Mouse (Mus musculus): ENCODE data around the gene Slc25a33. TPM values are rescaled to one million over a fixed set of nuclear protein-coding genes. Genes with fewer than 3 reads are reported as not detected.
A peak's percentile ranks its signal among the peaks of the same experiment; 100 is the strongest.

Slc25a33 gene
- total RNA-seq, 2 experiments from 2014 or later: 27.0 to 45.2 TPM

DNA sequence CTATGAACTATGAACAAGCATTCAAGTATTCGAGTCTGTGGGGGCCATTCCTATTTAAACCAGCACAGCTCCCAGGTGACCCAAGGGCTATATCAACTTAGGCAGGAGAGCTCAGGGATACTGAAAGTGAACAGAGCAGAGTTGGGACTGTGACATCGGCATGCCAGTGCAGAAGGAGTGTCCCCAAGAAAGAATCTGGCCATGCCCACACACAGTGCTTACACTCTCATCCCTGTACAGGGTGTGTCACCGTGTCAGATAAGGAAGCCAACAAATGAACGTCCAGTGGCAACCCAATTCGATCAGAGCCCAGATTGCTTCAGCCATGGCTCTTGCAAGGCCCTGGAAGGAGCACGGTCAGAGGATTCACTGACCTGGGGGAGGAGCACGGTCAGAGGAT, 68.8 kb downstream of the Slc25a33 start:
- DNase-seq: no peak

DNA sequence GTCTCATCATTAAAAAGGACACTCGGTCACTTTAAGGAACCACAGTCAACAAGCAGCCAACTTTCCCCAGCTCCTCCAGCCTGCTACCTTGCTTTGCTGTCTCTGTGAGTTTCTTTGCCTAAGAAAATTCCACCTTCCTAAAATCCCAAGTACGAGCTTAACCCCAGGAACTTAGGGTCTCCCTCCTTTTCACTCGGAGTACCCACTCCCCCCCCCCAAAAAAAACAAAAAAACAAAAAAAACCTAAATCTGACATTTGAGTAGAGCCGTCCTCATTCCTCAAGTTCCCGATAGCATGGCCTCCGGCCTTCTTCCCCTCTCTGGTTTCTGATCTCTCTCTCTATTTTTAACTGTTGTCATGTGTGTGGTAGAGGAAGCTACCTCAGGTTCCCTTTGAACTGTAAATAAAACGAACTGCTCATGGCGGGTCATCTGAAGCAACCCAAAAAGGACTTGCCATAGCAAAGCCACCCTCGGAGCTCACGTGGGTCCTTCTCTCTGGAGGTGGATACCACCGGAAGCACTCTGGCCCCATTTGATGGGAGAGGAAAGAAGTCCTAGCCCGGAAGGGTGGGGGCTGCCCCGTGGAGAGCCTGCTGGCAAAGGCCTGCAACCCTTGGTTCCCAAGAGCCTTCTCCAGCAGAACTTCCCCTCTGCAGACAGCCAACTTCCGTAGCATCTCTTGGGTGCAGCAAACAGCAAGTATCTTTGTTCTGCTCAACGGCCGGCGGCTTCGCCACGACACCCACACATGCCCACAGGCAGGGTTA, 71.7 kb downstream of the Slc25a33 start, which contains the start of gene Pik3cd:
Gene Pik3cd (minus strand): TSS at position 362 of the 770 bp plus-strand sequence.
- peak in 1 of 2 experiments; percentile 58 for DNase-seq
- intact Hi-C loops (cut with DNase I): no loop called here

More for the DNA sequence above, 68.8 kb downstream of the Slc25a33 start:
- intact Hi-C loops (cut with DNase I): no loop called here

DNA sequence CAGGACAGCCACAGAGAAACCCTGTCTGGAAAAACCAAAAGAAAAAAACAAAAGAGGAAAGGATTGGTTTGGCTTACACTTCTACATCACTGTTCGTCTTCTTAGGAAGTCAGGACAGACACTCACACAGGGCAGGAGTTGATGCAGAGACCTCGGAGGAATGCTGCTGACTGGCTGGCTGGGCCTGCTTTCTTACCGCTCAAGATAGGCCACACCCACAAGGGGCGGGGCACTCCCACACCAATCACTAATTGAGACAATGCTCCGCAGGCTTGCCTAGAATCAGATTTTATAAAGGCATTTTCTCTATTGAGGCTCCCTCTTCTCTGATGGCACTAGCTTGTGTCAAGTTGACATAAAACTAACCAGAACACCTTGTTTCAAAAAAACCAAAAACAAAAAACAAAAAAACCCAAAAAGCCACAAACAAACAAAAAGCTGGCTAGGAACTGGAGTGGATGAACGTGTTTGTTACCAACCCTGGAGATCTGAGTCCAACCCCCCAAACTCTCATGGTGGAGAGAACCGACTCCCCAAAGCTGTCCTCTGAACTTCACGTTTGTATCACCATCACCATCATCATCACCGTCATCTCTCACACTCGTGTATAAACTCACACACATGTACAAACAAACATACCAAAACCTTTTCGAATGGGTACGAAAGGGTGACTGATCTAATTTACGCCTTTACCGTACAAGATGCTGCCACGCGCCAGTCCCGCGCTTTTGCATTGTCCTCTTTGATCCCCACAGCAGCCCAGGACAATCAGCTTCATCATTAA, 72.5 kb downstream of the Slc25a33 start:
- peak in 1 of 2 experiments; percentile 65 for DNase-seq
- intact Hi-C loops (cut with DNase I): no loop called here

DNA sequence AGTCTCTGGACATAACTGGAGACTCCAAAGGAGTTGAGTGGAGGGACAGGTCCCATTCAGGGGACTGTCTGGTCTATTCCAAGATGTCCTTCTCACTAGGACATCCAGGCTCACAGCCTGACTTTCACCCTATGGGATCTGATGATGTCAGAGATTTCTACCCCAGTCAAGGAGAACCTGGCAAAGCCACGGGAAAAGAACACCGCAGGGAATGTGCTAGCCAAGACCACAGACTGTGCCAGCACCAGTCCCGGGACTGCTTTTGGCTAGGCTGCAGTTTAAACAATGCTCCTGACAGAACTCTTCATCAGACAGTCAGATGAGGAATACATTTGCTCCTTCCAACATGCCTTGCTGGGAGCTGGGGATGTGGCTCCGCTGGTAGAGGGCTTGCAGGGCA, 74.1 kb downstream of the Slc25a33 start:
- DNase-seq: no peak
- intact Hi-C loops (cut with DNase I): no loop called here

DNA sequence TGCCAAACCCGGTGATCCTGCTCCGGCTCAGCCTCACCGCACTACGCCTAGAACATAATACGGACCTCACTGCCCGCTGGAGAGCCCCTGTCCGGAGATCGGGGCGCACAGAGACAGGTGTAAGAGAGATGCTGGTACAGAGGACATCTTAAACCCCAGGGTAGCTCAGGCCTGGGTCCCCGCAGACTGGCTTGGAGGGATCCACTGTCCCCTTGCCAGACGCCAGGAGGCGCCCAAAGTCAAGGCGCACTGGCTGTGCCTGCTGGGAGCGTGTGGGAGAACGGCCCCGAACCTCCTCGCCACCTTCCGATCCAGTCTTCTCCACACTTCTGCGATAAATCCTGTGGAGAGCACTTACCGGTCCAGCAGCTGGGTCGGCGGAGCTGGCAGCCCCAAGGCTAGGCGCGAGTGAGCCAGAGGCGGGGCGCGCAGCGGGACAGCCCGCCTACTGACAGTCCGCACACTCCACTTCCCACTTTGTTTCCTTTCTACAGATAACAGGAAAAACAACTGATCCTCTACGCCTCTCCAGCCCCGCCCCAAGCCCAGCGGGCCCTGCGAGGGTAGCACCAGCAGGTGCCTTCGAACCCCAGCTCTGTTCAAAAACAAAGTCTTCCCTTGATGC, 75.8 kb downstream of the Slc25a33 start:
- peak; percentile 66 to 77 for DNase-seq
- intact Hi-C loops (cut with DNase I): no loop called here

DNA sequence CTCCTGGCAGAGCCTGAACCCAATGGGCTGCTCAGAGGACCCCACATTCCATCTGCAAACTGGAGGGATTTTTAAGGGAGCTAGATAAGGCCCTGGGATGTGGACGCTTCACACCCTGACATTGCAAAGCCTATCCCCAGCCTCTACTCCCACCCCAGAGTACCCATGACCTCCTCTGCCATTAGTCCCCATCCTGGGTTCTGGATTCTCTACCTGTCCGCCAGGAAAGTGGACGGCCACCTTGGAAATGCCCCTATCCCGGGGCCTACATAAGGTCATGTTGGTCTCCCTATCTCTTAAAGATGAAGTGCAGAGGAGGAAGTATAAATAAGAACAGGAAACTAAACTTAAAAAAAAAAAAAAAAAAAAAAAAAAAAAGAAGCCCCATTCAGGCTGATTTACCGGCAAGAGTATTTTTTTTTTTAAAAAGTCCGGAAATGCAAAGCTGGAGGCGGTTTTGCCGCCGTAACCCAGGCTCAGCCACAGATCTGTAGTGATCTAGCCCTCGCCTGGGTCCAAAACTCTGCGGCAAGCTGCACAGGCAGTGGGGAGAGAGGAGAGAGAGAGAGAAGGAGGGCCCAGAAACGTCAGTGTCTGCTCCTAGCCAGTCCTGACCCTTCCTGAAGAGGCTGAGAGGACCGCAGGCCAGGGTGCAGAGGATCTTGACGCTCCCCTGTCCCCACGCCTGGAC, 76.4 kb downstream of the Slc25a33 start:
- intact Hi-C loops (cut with DNase I): no loop called here
- DNase-seq: no peak

DNA sequence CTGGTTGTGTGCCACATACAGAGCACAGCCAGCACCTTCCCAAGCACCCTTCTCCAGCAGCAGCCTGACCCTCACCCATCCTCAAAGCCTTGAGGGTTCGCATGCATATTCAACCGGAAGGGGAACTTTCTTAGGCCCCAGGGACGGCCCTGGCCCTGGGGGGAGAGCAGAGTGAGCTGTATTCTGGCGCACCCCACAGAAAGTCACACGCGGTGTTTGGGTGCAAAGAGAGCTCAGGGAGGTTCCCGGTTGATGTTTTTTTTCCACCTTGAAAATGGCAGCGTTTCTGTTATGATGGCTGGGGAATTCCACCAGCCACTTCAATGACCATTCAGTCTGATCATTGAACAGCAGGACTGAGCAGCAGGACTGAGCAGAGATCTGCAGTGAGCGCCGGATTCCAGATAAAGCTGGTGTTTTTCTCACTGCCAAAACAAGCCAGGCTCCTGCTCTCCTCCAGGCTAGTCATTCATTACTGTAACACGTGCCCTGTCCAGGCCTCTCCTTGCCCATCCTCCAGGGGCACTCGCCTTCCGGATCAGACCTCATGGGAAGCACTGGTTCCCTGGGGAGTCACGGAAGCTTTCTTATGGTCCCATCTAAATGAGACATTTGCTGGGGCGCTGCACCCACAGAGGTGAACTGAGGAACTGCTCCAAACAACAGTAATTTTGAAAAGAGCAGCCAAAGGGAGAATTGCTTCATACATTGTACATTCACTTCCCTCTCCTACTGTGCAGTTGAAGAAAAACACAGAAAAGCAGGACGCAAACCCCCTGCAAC, 77.7 kb downstream of the Slc25a33 start:
- intact Hi-C loops (cut with DNase I): no loop called here
- DNase-seq: no peak

Small RNAs within 50 kb of the gene (microRNA-seq; reads per million reads assigned to microRNA genes)
- gene Gm47301 (ENCODE audit: borderline number of aligned reads in 2 of 2): 0 reads per million in 2 experiments

Other genes starting within 250 kb of the Slc25a33 start
- gene Clstn1, start 187.8 kb downstream of the Slc25a33 start, total RNA-seq (2021): 10 to 100 TPM; 89.5 to 92.1 TPM
- 1 to 10 TPM; 4.3 to 5.9 TPM for gene Pik3cd, start 71.7 kb downstream of the Slc25a33 start, total RNA-seq (2021)
- gene Tmem201, start 36.2 kb downstream of the Slc25a33 start, total RNA-seq (2021): 10 to 100 TPM; 87.7 to 90.5 TPM
- gene Spsb1, start 180.8 kb upstream of the Slc25a33 start, total RNA-seq (2021): 10 to 100 TPM; 35.1 to 37.7 TPM
- 10 to 100 TPM; 45.0 to 45.7 TPM for gene H6pd, start 234.7 kb upstream of the Slc25a33 start, total RNA-seq (2021)